Mouse (Mus musculus): Measurements from ENCODE around the gene Cylc1.

Cylc1 gene

DNA sequence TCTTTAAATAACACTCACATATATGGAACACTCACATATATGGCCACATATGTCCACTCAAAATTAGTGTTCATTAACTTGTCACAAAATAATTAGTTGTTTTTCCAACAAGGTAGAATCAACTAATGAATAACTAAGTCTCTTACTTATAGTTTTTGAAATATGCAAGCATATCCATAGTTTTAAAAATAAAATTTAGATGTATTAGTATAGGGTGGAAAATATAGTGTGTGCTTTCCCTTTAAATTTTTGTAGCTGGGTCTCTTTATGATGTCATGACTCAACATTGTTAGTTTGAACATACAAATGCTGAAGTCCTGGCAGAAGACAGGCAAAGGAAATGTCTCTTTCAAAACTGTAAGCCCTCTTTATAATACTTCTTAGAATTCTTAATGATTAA, at the start of gene Cylc1:
Gene Cylc1, plus strand, starts transcription at position 301 of the 400 bp plus-strand sequence.
- DNase-seq = no peak

- no peak for DNase-seq
Observed at GRCm38 (mm10) chrX:111078680-111079079, 31.5 kb upstream of the Cylc1 start.

DNA sequence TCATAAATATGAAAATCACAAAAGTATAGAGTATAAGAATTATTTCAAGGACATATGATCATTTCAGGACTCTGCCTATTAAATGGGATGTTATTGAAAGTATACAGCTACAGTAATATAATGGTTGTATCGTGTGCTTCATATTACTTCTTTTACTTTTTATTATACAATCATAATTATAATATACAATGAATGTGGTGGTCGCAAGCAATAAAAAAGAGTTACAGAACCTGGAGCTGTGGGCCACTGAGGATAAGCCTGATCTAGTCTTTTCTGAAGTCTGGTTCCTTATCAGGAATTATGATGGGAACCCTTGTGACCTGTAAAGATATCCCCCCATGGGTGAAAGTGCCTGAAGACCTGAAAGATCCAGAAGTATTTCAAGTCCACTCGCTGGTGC, 57.8 kb downstream of the Cylc1 start, which contains the start of gene Gm10112:
Gene Gm10112, plus strand, starts transcription at position 301 of the 400 bp plus-strand sequence.
- DNase-seq = no peak
